Mouse (Mus musculus) embryo, embryonic 10.5 days (tissue): Measurements from ENCODE around the gene Gm20388.
"Not testable (repeated sequence)": the region's sequence is repeated elsewhere in the genome, so short reads cannot be mapped to it uniquely, and the experiment has no call there.

Experiments used
- DNase-seq: peaks from one replicate; pipeline ENCODE4 v3.0.0-alpha.2; 2015; ENCODE audit warnings: low spot score

Gm20388 gene

GRCm38 (mm10) chr8:123536242-123536989 lies 3625.8 kb downstream of the Gm20388 start:
- no peak for DNase-seq

DNA sequence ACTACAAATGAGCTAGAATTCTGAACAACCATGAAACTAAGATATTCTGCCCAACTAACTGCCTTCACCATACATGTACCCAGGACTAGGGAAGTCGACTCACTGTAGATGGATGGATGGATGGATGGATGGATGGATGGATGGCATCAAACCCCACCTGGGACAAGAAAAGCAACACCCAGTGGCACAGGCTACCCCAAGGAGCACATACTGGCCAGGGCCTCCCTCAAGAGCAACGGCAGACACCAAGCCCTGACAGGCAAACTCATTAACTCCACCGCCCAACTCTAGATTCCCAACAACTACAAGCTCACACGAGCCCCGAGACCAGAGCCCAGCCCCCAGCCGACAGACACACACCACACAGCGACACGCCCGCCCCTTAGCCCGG lies 3626.3 kb downstream of the Gm20388 start:
- DNase-seq = no peak

- DNase-seq = not testable (repeated sequence)
Measured at GRCm38 (mm10) chr8:123537641-123538040, 3627.0 kb downstream of the Gm20388 start.

GRCm38 (mm10) chr8:123564221-123564620 lies 3653.6 kb downstream of the Gm20388 start:
- not testable (repeated sequence) for DNase-seq

DNA sequence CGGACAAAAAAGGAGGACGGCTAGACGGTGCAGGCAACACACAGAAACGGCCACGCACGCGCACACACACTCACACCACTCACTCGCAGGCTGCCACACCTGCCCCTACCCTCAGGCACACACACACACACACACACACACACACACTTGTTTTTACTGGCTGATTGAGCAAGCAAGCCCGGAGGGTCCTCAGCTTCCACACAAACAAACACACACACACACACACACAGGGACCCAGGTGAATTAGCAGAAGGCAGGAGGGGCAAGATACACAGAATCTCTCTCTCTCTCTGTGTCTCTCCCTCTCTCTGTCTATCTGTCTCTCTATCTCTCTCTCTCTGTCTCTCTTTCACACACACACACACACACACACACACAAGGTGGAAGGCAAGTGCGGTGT lies 3664.7 kb downstream of the Gm20388 start:
- not testable (repeated sequence) for DNase-seq

DNA sequence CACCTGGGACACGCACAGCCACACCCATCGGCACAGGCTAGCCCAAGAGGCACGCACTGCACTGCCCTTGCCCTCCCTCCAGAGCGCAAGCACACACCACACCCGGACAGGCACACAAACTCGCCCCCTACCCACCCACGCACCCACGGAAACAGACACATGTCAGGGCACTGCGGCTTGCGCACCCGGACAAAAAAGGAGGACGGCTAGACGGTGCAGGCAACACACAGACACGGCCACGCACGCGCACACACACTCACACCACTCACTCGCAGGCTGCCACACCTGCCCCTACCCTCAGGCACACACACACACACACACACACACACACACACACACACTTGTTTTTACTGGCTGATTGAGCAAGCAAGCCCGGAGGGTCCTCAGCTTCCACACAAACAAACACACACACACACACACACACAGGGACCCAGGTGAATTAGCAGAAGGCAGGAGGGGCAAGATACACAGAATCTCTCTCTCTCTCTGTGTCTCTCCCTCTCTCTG lies 3690.1 kb downstream of the Gm20388 start:
- not testable (repeated sequence) for DNase-seq

- DNase-seq = not testable (repeated sequence)
Measured at GRCm38 (mm10) chr8:123601457-123601856, 3690.8 kb downstream of the Gm20388 start.

GRCm38 (mm10) chr8:123612652-123613051 lies 3702.0 kb downstream of the Gm20388 start:
- DNase-seq = not testable (repeated sequence)

- DNase-seq = not testable (repeated sequence)
Measured at GRCm38 (mm10) chr8:123623523-123623922, 3712.9 kb downstream of the Gm20388 start.

DNA sequence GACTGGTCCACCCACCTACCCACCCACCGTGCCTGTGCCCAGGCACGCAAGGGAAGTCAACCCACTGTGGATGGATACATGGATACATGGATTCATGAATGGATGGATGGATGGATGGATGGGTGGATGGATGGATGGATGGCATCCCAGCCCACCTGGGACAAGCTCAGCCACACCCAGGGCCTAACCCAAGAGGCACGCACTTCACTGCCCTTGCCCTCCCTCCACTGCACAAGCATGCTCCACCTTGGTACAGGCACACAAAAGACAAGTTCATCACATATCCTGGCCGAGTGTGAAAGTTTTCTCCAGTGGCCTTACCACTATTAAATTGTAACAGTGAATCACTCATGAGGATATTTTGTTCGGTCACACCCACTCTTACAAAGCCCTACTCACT lies 3713.6 kb downstream of the Gm20388 start:
- DNase-seq = no peak

- DNase-seq = no peak
Measured at GRCm38 (mm10) chr8:123624702-123625101, 3714.1 kb downstream of the Gm20388 start.

DNA sequence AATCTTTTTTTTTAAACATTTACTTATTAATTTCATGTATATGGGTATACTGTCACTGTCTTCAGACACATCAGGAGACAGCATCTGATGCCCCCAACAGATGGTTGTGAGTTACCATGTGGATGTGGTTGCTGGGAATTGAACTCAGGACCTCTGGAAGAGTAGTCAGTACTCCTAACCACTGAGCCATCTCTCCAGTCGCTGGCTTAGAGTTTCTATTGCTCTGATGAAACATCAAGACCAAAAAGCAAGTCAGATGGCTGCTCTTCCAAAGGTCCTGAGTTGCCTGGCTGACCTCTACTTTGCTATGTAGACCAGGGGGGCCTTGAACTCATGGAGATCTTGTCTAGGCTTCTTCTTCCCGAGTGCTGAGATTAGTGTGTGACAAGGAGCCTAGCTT lies 3715.1 kb downstream of the Gm20388 start:
- no peak for DNase-seq

- no peak for DNase-seq
Measured at GRCm38 (mm10) chr8:123627410-123628147, 3716.9 kb downstream of the Gm20388 start.

DNA sequence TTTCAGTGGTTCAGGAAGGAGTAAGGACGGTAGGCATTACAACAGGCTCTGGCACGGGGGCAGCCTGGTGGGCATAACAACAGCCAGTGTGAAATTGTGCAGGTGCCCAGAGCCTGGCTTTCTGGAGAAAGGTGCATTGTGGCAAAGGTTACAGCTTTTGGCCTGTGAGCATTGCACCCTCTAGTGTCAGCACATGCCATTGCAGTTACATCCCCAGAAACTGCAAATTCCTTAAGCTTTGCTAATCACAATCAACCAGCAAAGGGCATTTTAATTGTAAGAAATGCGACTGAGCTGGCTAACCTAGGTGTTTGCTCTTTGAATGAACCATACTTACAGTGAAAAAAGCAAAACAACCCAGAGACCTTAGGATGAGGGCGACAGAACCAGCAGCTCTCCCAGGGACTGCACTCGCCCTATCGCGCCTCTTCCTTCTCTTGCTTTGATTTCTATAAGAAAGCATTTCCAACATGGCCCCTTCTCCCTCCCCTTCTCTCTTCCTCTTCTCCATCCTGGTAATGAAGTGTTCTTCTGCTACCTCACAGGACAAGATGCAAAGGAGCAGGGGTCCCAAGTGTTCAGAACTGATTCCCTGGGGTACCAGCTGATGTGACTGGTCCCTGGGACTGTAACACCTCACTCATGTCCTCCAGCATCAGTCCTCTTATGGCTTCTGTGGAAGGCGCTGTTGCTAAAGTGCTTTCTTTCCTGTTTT lies 3717.8 kb downstream of the Gm20388 start:
- peak; percentile 77 for DNase-seq

DNA sequence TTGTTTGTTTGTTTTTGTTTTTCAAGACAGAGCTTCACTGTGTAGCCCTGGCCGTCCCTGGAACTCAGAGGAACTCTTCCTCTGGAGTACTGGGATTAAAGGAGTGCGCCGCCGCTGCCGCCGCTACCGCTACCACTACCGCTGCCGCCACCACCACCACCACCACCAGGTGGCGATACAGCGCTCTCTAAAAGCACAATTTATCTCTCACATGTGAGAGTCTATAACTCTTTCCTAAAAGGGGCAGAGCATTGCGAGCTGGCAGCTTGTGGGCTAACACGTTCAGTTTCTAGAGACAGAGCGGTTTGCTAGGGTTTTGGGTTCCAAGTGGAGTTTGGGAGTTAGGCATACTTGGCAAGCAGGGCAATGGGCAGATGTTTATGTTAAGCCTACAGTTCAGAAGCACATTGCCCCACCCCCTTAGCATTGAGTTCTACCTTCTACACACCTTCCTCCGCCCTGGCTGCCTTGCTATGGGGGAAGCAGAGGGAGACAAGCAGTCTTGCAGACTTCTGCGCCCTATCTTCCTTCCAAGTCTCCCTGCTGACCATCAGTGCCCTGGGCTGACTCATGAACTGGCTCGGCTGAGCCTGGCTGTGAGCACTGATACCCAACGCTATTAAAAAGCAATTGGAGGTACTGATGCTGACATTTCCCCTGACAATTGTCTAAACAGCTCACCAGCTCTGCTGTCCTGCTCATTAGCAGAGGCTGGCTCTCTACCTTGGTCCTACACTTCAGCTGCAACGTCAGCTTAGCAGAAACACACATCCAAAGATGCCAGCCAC lies 3718.5 kb downstream of the Gm20388 start:
- peak; percentile 92 for DNase-seq

DNA sequence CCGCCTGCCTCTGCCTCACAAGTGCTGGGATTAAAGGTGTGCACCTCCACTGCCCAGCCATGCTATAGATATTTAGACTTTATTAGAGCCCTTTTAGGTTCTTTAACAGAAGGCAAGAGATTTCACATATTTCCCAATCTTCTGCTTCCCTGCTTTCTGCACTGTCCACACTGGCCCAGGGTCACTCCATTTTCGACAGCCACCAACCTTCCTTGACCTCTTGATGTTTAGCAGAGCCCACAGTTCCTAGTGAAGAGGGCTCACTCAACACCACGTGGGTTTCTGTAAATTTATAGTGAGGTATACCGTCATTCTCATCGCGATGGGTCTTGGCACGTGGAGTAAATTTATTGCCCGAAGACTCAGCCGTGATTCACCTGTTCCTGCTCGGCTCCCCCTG lies 3719.4 kb downstream of the Gm20388 start:
- no peak for DNase-seq

GRCm38 (mm10) chr8:123630841-123631251 lies 3720.2 kb downstream of the Gm20388 start:
- peak; percentile 51 for DNase-seq

- DNase-seq = not testable (repeated sequence)
Measured at GRCm38 (mm10) chr8:123631746-123632145, 3721.1 kb downstream of the Gm20388 start.

DNA sequence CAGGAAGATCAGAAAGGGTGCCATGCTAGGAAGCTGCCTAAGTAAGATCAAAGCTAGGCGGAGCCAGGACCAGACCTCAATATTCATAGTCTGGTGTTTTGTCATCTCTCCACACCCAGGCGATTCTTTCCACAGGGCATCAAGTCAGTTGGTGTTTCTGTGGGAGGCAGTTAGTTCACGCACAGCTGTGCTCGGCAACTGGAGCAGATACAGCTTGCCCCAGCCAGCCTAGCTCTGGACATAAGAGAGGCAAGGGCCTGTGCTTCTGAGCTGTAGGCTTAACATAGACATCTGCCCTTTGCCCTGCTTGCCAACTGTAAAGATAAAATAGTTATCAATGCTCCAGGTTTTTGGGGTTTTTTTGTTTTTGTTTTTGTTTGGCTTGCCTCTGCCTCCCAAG lies 3721.6 kb downstream of the Gm20388 start:
- no peak for DNase-seq

DNA sequence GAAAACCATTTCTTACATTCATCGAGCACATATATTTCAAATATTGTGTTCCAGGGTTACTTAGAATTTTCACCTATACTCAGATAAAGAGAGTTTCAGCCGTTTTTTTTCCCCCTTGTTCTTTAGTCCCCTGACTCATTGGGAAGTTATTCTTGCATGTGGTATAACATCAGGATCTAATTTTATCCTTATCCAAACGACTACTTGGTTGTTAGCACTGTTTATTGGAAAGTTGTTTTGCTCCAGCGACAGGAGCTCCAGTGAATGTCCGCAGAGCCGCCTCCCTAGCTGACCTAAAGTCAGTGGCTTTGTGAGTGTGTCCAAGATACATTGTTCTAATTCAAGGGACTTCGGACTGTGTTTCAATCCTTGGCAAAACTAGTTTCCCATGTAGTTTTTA lies 3723.2 kb downstream of the Gm20388 start:
- DNase-seq = no peak

- no peak for DNase-seq
Measured at GRCm38 (mm10) chr8:123634395-123635131, 3723.9 kb downstream of the Gm20388 start.
